Mouse (Mus musculus) thymus, adult 2 months (tissue): Measurements from ENCODE around the gene Tdp2. TPM values are rescaled to one million over a fixed set of nuclear protein-coding genes. Genes with fewer than 3 reads are reported as not detected.

Source experiments
- DNase-seq: peaks from one replicate; pipeline ENCODE4 v3.0.0; 2021
- H3K27ac ChIP-seq: fragments of 200-500 bp; 2 replicates; pipeline ENCODE4 v1.5.1; 2012; ENCODE audit warnings: low read length, control low read depth; ENCODE audit not compliant: control insufficient read depth, insufficient read depth
- H3K27me3 ChIP-seq: fragments of 200-500 bp; 2 replicates; pipeline ENCODE4 v1.6.1; 2012; ENCODE audit warnings: mild to moderate bottlenecking, low read length, moderate library complexity, mixed read lengths; ENCODE audit not compliant: control insufficient read depth, insufficient read depth
- H3K36me3 ChIP-seq: fragments of 200-500 bp; 2 replicates; pipeline ENCODE4 v1.6.1; 2012; ENCODE audit warnings: mild to moderate bottlenecking, low read length, moderate library complexity; ENCODE audit not compliant: control insufficient read depth, insufficient read depth
- H3K4me1 ChIP-seq: fragments of 200-500 bp; replicated peaks from 2 replicates; pipeline ENCODE4 v1.6.1; 2012; ENCODE audit warnings: low read length; ENCODE audit not compliant: control insufficient read depth, insufficient read depth
- H3K4me3 ChIP-seq: fragments of 200-500 bp; 2 replicates; pipeline ENCODE4 v1.5.1; 2012; ENCODE audit warnings: mild to moderate bottlenecking, low read length, control low read depth, moderate library complexity; ENCODE audit not compliant: control insufficient read depth, insufficient read depth
- CTCF ChIP-seq: fragments of 200-500 bp; IDR thresholded peaks from 2 replicates; pipeline ENCODE4 v1.5.1; 2012; ENCODE audit warnings: mild to moderate bottlenecking, control low read depth, low read length, moderate library complexity, borderline replicate concordance; ENCODE audit not compliant: control insufficient read depth, poor library complexity, insufficient read depth; ENCODE audit errors: extremely low read depth
- POLR2A ChIP-seq: fragments of 200-500 bp; IDR thresholded peaks from 2 replicates; pipeline ENCODE4 v1.6.1; 2012; ENCODE audit warnings: mild to moderate bottlenecking, low read length, control low read depth, moderate library complexity; ENCODE audit not compliant: control insufficient read depth, poor library complexity, insufficient read depth; ENCODE audit errors: extremely low read depth
- WGBS: fragments of 180-500 bp; shearing (Covaris S2); methylation state at CpG from one replicate; pipeline ENCODE4 v1.1.7; 2018; 5-methylcytosine and 5-hydroxymethylcytosine counted together
- polyA plus RNA-seq: library from polyadenylated mRNA; depleted of rRNA; stranded (reverse); fragments of >200 nt; gene quantifications from 2 replicates; pipeline ENCODE4 v1.2.3, GENCODE M21; 2012

Tdp2 gene
- polyA plus RNA-seq, 1 experiment: 40.3 TPM

DNA sequence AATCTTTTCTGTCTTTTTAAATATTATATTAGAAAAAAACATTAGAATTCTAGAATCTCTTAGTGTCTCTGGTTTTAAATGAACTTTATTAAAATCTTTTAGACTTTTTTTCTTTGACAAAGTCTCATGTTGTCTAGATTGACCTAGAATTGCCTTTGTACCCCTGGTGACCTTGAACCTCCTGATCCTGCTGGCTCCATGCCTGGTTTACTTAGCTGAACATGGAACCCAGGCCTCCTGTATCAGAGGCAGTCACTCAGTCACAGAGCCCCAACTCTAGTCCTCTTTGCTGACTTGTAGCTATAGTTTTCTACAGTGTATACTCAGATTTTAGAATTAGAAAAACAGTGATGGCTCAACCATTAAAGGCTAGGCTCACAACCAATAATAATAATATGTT, 25.4 kb upstream of the Tdp2 start:
- TF ChIP-seq POLR2A (no peak), CTCF (no peak)
- no peak overlapping the region for H3K4me3 ChIP-seq
- peaks cover 5% of the 10 kb centered on the region for H3K4me1 ChIP-seq
- no peak overlapping the region for H3K27ac ChIP-seq
- peaks cover 58% of the 10 kb centered on the region for H3K36me3 ChIP-seq
- no peak for DNase-seq
- no peaks in the 10 kb centered on the region for H3K27me3 ChIP-seq

DNA sequence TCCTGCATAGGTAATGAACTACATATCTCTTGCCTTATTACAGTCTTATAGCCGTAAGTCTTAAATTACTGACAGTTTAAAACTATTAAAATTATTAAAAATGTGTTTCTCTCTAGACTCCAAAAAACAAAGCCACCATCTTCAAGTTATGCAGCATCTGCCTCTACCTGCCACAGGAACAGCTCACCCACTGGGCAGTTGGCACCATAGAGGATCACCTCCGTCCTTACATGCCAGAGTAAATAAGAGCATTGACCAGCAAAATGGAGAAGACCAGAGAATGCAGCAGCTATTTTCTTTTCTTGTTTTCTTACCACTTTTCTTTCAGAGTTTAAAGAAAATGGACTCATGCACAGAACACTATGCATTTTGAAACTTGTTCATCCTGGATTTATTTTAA, 19.0 kb upstream of the Tdp2 start:
- peaks cover 69% of the 10 kb centered on the region for H3K36me3 ChIP-seq
- H3K4me1 ChIP-seq: no peaks in the 10 kb centered on the region
- WGBS: 96% methylated on average over 2 of the region's 2 CpGs
- no peak overlapping the region for H3K4me3 ChIP-seq
- no peak for TF ChIP-seq POLR2A
- TF ChIP-seq CTCF: no peak
- no peak overlapping the region for H3K27ac ChIP-seq
- DNase-seq: no peak
- H3K27me3 ChIP-seq: no peaks in the 10 kb centered on the region

- 100% methylated on average over 1 of the region's 1 CpGs for WGBS
- Histone ChIP-seq H3K27ac (no peak overlapping the region), H3K27me3 (no peaks in the 10 kb centered on the region), H3K4me1 (no peaks in the 10 kb centered on the region), H3K36me3 (peaks cover 50% of the 10 kb centered on the region), H3K4me3 (no peak overlapping the region)
- TF ChIP-seq CTCF: no peak
- TF ChIP-seq POLR2A: no peak
- no peak for DNase-seq
Measured at GRCm38 (mm10) chr13:24814616-24815015, 16.9 kb upstream of the Tdp2 start.

DNA sequence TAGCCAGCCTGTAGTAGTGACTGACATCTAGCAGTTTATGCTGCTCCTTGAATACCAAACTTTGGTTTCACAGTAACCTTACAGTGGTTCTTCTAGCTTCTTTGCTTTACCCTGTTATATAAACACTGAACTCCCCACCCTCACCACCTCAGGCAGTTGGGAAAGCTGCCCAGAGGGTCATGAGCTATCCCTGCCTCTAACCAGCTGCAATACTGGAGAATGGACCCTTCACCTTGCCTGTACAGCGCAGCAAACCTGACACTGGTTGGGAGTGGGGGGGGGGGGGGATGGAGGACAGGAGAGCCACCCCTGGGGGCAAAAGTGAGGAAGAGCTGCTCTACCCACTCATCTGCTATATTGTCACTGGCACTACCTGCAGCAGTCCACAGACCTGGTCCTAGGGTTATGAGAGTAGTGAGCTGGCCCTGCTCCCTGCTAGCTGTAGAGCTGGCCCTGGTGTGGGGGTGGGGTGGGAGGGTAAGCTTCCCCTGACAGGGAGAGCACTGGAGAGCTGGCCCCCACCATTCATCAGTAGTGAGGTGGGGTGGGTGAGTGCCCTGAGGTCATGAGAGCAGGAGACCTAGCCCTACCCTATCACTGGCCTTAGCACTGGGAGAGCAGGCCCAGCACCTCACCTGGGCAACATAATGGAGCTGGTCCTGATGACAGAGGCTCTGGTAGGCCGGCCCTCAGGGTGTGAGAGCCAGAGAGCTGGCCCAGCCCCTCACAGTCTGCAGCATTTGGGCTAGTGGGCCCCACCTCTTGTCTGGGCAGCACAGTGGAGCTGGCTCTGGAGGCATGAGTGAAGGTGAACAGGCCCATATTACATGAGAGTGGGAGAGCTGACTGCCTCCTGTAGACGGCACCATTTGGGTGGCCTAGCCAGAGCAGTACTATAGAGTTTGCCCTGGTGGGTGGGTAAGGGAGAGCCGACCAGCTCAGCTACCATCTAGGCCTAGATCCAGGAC, 15.1 kb upstream of the Tdp2 start:
- TF ChIP-seq POLR2A: no peak
- no peak for TF ChIP-seq CTCF
- no peaks in the 10 kb centered on the region for H3K4me1 ChIP-seq
- DNase-seq: no peak
- H3K4me3 ChIP-seq: no peak overlapping the region
- H3K36me3 ChIP-seq: peaks cover 37% of the 10 kb centered on the region
- H3K27ac ChIP-seq: no peak overlapping the region
- 90% methylated on average over 4 of the region's 4 CpGs for WGBS
- no peaks in the 10 kb centered on the region for H3K27me3 ChIP-seq

- Histone ChIP-seq H3K4me3 (no peak overlapping the region), H3K4me1 (no peaks in the 10 kb centered on the region), H3K36me3 (peaks cover 11% of the 10 kb centered on the region), H3K27me3 (no peaks in the 10 kb centered on the region), H3K27ac (no peak overlapping the region)
- TF ChIP-seq POLR2A (no peak), CTCF (no peak)
- DNase-seq: no peak
- WGBS: 97% methylated on average over 1 of the region's 1 CpGs
Measured at GRCm38 (mm10) chr13:24819931-24820330, 11.5 kb upstream of the Tdp2 start.

GRCm38 (mm10) chr13:24822663-24823343, 8.7 kb upstream of the Tdp2 start:
- H3K27me3 ChIP-seq: no peaks in the 10 kb centered on the region
- no peak for TF ChIP-seq CTCF
- no peak for TF ChIP-seq POLR2A
- no peak for DNase-seq
- 0 out of 2 replicates have a peak, but pooled peaks cover 6% of the 10 kb centered on the region for H3K36me3 ChIP-seq
- H3K4me3 ChIP-seq: no peak overlapping the region
- no peak overlapping the region for H3K27ac ChIP-seq
- WGBS: 95% methylated on average over 16 of the region's 16 CpGs
- H3K4me1 ChIP-seq: no peaks in the 10 kb centered on the region
